Mouse (Mus musculus): ENCODE data around the gene Ap2b1.

GRCm38 (mm10) chr11:83410510-83410909 is 111.7 kb downstream of the Ap2b1 start:
- TF ChIP-seq CTCF (IDR thresholded peaks at IDR 0.05; ENCODE audit: low read depth) (no peak), EP300 (IDR thresholded peaks at IDR 0.05; ENCODE audit: low read depth) (no peak)

Data from heart, postnatal 0 days (tissue).